Mouse (Mus musculus) heart, postnatal 0 days (tissue): Measurements from ENCODE around the gene AL732309.1.

ENCODE experiments used
- CTCF ChIP-seq: IDR thresholded peaks from 2 replicates; pipeline ENCODE4 v1.5.1; 2016; ENCODE audit warnings: antibody characterized with exemption, control low read depth, low read depth
- EP300 ChIP-seq: IDR thresholded peaks from 2 replicates; pipeline ENCODE4 v1.6.1; 2016; ENCODE audit warnings: antibody characterized with exemption, low read depth

GRCm38 (mm10) chr2:25238106-25238505, 8.6 kb downstream of the AL732309.1 start:
- TF ChIP-seq CTCF (no peak), EP300 (no peak)
